Mouse (Mus musculus) CH12.LX (cell line): ENCODE results near the gene Rfx2. TPM values are rescaled to one million over a fixed set of nuclear protein-coding genes. Genes with fewer than 3 reads are reported as not detected.

Experiments
- DNase-seq: peaks from one replicate; pipeline ENCODE4 v3.0.0-alpha.2; 2013; ENCODE audit errors: extremely low read depth
- H3K27ac ChIP-seq: 2 replicates; pipeline ENCODE4 v1.5.1; 2012; ENCODE audit warnings: low read depth, mild to moderate bottlenecking, control low read depth, moderate library complexity; ENCODE audit not compliant: insufficient read depth
- H3K27me3 ChIP-seq: replicated peaks from 2 replicates; pipeline ENCODE3; 2012; ENCODE audit warnings: inconsistent platforms
- H3K36me3 ChIP-seq, 2 experiments: replicated peaks in 1 of 2; 2 replicates each; pipeline versions ENCODE3 to v1.6.1; 2012; ENCODE audit warnings: inconsistent platforms in 1 of 2, low read length in 1 of 2, mild to moderate bottlenecking in 1 of 2, mixed read lengths in 1 of 2, moderate library complexity in 1 of 2; ENCODE audit not compliant: control insufficient read depth in 1 of 2, insufficient read depth in 1 of 2
- H3K4me1 ChIP-seq, 2 experiments: 2 replicates each; pipeline ENCODE4 v1.6.1; 2012; ENCODE audit warnings: inconsistent platforms in 1 of 2, moderate library complexity in 1 of 2; ENCODE audit not compliant: insufficient read depth in 2 of 2, control insufficient read depth in 1 of 2
- H3K4me2 ChIP-seq: 2 replicates; pipeline ENCODE4 v1.6.1; 2012; ENCODE audit warnings: low read depth, mild to moderate bottlenecking, control low read depth; ENCODE audit not compliant: poor library complexity, insufficient read depth, severe bottlenecking
- H3K4me3 ChIP-seq, 3 experiments: fragments of 150-350 bp in 1 of 3; sonication (generic) in 1 of 3; replicated peaks in 1 of 3; 2 replicates each; pipeline versions ENCODE3 to v1.5.1; 2011 to 2012; ENCODE audit warnings: low read depth in 2 of 3, low read length in 2 of 3, mild to moderate bottlenecking in 2 of 3, moderate library complexity in 2 of 3, control low read depth in 1 of 3, improper control_type of control experiment in 1 of 3, inconsistent platforms in 1 of 3, mixed read lengths in 1 of 3; ENCODE audit not compliant: poor library complexity in 1 of 3
- H3K79me2 ChIP-seq: replicated peaks from 2 replicates; pipeline ENCODE4 v1.6.1; 2012; ENCODE audit warnings: mild to moderate bottlenecking, moderate library complexity; ENCODE audit not compliant: control insufficient read depth, poor library complexity, insufficient read depth, severe bottlenecking; ENCODE audit errors: extremely low read depth
- H3K9ac ChIP-seq: 2 replicates; pipeline ENCODE4 v1.6.1; 2012; ENCODE audit warnings: low read depth, mild to moderate bottlenecking, control low read depth, moderate library complexity; ENCODE audit not compliant: insufficient read depth
- H3K9me3 ChIP-seq: replicated peaks from 2 replicates; pipeline ENCODE3; 2012; ENCODE audit warnings: low read length, inconsistent platforms, mixed read lengths
- CHD1 ChIP-seq: IDR thresholded peaks from 2 replicates; pipeline ENCODE4 v1.6.1; 2012; ENCODE audit warnings: low read depth, low read length, improper control_type of control experiment, inconsistent platforms
- CHD2 ChIP-seq: IDR thresholded peaks from 2 replicates; pipeline ENCODE4 v1.6.1; 2011; ENCODE audit warnings: low read length, improper control_type of control experiment
- CTCF ChIP-seq, 2 experiments: IDR thresholded peaks in 1 of 2; conservative IDR thresholded peaks in 1 of 2; 2 replicates each; pipeline ENCODE4 v1.5.1; 2011 to 2012; ENCODE audit warnings: low read depth in 2 of 2, low read length in 2 of 2, improper control_type of control experiment in 1 of 2, inconsistent platforms in 1 of 2, mild to moderate bottlenecking in 1 of 2, moderate library complexity in 1 of 2
- E2F4 ChIP-seq: IDR thresholded peaks from 2 replicates; pipeline ENCODE4 v1.6.1; 2011; ENCODE audit warnings: low read depth, low read length, improper control_type of control experiment; ENCODE audit not compliant: insufficient replicate concordance
- ELF1 ChIP-seq: IDR thresholded peaks from 2 replicates; pipeline ENCODE4 v1.6.1; 2014; ENCODE audit warnings: low read depth, mild to moderate bottlenecking, inconsistent platforms, low read length, improper control_type of control experiment
- JUN ChIP-seq: IDR thresholded peaks from 2 replicates; pipeline ENCODE4 v1.6.1; 2011; ENCODE audit warnings: low read depth, mild to moderate bottlenecking, low read length, improper control_type of control experiment, moderate library complexity; ENCODE audit not compliant: insufficient read depth
- KAT2A ChIP-seq: IDR thresholded peaks from 2 replicates; pipeline ENCODE4 v1.6.1; 2012; ENCODE audit warnings: low read length, improper control_type of control experiment, inconsistent platforms; ENCODE audit not compliant: insufficient replicate concordance
- MAFK ChIP-seq: IDR thresholded peaks from 2 replicates; pipeline ENCODE4 v1.6.1; 2011; ENCODE audit warnings: low read length, improper control_type of control experiment; ENCODE audit not compliant: insufficient replicate concordance
- MAX ChIP-seq: IDR thresholded peaks from 2 replicates; pipeline ENCODE4 v1.6.1; 2011; ENCODE audit warnings: low read length, improper control_type of control experiment
- MEF2A ChIP-seq: IDR thresholded peaks from 2 replicates; pipeline ENCODE4 v1.6.1; 2014; ENCODE audit warnings: low read depth, mild to moderate bottlenecking, inconsistent platforms, low read length, improper control_type of control experiment, borderline replicate concordance
- MYC ChIP-seq: IDR thresholded peaks from 2 replicates; pipeline ENCODE4 v1.6.1; 2011; ENCODE audit warnings: low read depth, mild to moderate bottlenecking, improper control_type of control experiment, low read length
- SIN3A ChIP-seq: IDR thresholded peaks from 2 replicates; pipeline ENCODE4 v1.6.1; 2012; ENCODE audit warnings: low read length, improper control_type of control experiment, inconsistent platforms
- TCF12 ChIP-seq: IDR thresholded peaks from 2 replicates; pipeline ENCODE4 v1.6.1; 2014; ENCODE audit warnings: low read depth, mild to moderate bottlenecking, inconsistent platforms, low read length, improper control_type of control experiment
- ZC3H11A ChIP-seq: IDR thresholded peaks from 2 replicates; pipeline ENCODE4 v1.6.1; 2012; ENCODE audit warnings: low read depth, mild to moderate bottlenecking, inconsistent platforms, low read length, improper control_type of control experiment
- ZMIZ1 ChIP-seq: IDR thresholded peaks from 2 replicates; pipeline ENCODE4 v1.6.1; 2012; ENCODE audit warnings: low read depth, mild to moderate bottlenecking, inconsistent platforms, low read length, improper control_type of control experiment
- dilution Hi-C: fragments of 300-500 bp; cut with MboI; formaldehyde crosslinking; loops from 2 replicates; pipeline ENCODE4 v1.14.3; 2020; ENCODE audit warnings: low sequenced_read_pairs; ENCODE audit not compliant: extremely low pct_unique_long_range_greater_than_20kb, extremely low pct_ligation_motif_present
- in situ Hi-C: fragments of 300-500 bp; cut with MboI; formaldehyde crosslinking; loops from 3 replicates; pipeline ENCODE4 v1.14.3; 2019; ENCODE audit warnings: low sequenced_read_pairs, low pct_ligation_motif_present, low pct_unique_long_range_greater_than_20kb, mixed read lengths
- polyA plus RNA-seq: library from polyadenylated mRNA; unstranded; fragments of >175 nt; gene quantifications from 2 replicates; pipeline ENCODE4 v1.2.1, GENCODE M21; 2012; ENCODE audit warnings: low read depth; ENCODE audit not compliant: insufficient read length
- total RNA-seq, 2 experiments: library from RNA; depleted of rRNA; stranded (reverse); fragments of 300-350 nt in 1 of 2; fragments of >200 nt in 1 of 2; gene quantifications; 2 replicates each; pipeline ENCODE4 v1.2.3; 2012 to 2014

Rfx2 gene
- total and polyA plus RNA-seq, 3 experiments: 0.16 to 1.1 (median 0.34) TPM

GRCm38 (mm10) chr17:56793614-56794319 lies 37.0 kb downstream of the Rfx2 start:
- Histone ChIP-seq H3K9ac (no peak overlapping the region), H3K79me2 (no peaks in the 10 kb centered on the region), H3K4me1 (no peaks in the 10 kb centered on the region), H3K27me3 (peaks cover 47% of the 10 kb centered on the region), H3K9me3 (no peaks in the 10 kb centered on the region), H3K4me2 (no peak overlapping the region), H3K27ac (no peak overlapping the region), H3K4me3 (no peak overlapping the region), H3K36me3 (no peaks in the 10 kb centered on the region)
- in situ Hi-C loops: no loop called here
- no peak for TF ChIP-seq MAFK
- TF ChIP-seq TCF12: no peak
- TF ChIP-seq ZC3H11A: no peak
- TF ChIP-seq KAT2A: no peak
- TF ChIP-seq MYC: no peak
- dilution Hi-C loops: no loop called here
- DNase-seq: no peak

DNA sequence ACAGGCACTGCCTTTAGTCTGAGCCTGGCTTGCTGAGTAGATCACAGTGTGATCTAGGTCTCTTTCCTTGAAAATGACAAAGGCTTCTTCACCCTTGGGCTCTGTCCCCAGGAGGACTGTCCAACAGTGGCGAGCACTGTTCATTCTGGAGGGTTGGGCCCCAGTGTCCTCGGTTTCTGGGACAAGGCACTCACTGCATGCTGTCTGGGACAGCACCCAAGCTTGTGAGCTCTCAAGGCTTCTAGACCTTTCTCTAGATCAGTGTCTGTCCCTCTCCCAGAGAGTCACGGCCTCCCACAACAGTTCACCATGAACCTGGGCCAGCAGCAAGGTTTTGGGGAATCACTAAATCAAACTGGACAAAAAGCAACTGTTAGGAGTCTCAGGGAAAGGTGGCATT lies 38.2 kb downstream of the Rfx2 start:
- H3K9me3 ChIP-seq: no peaks in the 10 kb centered on the region
- TF ChIP-seq ELF1 (no peak), CHD1 (no peak), MYC (no peak), JUN (no peak), ZC3H11A (no peak), MEF2A (no peak), MAX (no peak), E2F4 (no peak), CHD2 (no peak), ZMIZ1 (no peak), SIN3A (no peak), CTCF (conservative IDR thresholded peaks at IDR 0.05 in 1 of 2, IDR thresholded peaks at IDR 0.05 in 1 of 2; ENCODE audit: low read depth in 2 of 2, low read length in 2 of 2) (no peak)
- no peak for DNase-seq
- H3K27me3 ChIP-seq: peaks cover 57% of the 10 kb centered on the region
- H3K4me3 ChIP-seq: no peak overlapping the region
- H3K9ac ChIP-seq: no peak overlapping the region
- H3K4me1 ChIP-seq: no peaks in the 10 kb centered on the region
- in situ Hi-C loops: no loop called here
- dilution Hi-C loops: no loop called here
- H3K27ac ChIP-seq: no peak overlapping the region
- no peaks in the 10 kb centered on the region for H3K79me2 ChIP-seq
- no peak overlapping the region for H3K4me2 ChIP-seq
- no peaks in the 10 kb centered on the region for H3K36me3 ChIP-seq
